Mouse (Mus musculus) thymus, adult 2 months (tissue): ENCODE results near the gene Hspe1.

Source experiments
- CTCF ChIP-seq: fragments of 200-500 bp; IDR thresholded peaks from 2 replicates; pipeline ENCODE4 v1.5.1; 2012; ENCODE audit warnings: mild to moderate bottlenecking, control low read depth, low read length, moderate library complexity, borderline replicate concordance; ENCODE audit not compliant: control insufficient read depth, poor library complexity, insufficient read depth; ENCODE audit errors: extremely low read depth
- POLR2A ChIP-seq: fragments of 200-500 bp; IDR thresholded peaks from 2 replicates; pipeline ENCODE4 v1.6.1; 2012; ENCODE audit warnings: mild to moderate bottlenecking, low read length, control low read depth, moderate library complexity; ENCODE audit not compliant: control insufficient read depth, poor library complexity, insufficient read depth; ENCODE audit errors: extremely low read depth

DNA sequence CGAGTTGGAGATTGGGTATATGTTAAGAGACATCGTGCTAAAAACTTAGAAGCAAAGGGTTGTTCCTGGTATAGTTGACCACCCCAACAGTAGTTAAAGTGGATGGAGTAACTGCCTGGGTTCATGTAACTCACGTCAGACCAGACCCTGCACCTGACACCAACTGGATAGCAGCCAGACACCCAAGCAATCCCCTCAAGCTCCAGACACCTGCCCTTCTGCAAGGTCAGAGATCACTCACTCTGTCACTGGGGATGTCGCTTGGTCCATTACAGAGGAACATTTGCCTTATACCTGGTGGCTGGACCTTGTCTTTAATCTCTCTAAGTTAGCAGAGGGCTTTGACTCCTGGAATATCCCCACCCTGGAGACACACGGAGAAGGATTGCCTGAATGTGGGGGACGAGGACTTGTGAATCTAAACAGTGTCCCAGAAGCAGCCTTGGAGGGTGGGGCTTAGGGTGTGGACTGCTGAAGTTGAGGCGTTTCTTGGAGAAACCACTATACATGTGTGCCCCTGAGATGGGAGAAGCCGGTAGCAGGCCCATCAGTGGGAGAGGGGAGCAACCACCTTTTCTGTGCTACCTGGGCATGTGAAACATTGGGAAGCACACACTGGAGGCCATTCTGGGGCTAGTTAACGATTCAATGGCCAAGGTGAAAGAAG is 19.1 kb downstream of the Hspe1 start:
- TF ChIP-seq POLR2A (no peak), CTCF (no peak)
